Comparison of ENCODE assay signal across 9 mouse cellular contexts in the genomic region with DNA sequence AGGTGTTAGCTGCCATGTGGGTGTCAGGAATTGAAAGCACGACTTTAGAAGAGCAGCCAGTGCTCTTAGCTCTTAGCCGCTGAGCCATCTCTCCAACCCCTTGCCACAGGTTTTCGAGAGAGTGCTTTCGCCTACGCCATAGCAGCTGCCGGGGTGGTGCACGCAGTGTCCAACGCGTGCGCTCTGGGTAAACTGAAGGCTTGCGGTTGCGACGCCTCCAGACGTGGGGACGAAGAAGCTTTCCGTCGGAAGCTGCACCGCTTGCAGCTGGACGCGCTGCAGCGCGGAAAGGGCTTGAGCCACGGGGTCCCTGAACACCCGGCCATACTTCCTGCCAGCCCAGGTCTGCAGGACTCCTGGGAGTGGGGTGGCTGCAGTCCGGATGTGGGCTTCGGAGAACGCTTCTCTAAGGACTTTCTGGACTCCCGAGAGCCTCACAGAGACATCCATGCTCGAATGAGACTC. TPM values are rescaled to one million over a fixed set of nuclear protein-coding genes. Genes with fewer than 3 reads are reported as not detected.
A peak's percentile ranks its signal among the peaks of the same experiment; 100 is the strongest.
DNase-seq lines count a peak whose midpoint lies in the region; ATAC-seq and TF ChIP-seq lines count a peak whose summit lies in the region.
"Had no signal": no experiment of that assay in that cellular context is flagged by ENCODE, and none has a peak within 500 bp of the region (broad histone marks: within the 10 kb centered on the region; RNA-seq: fewer than 3 reads in every experiment).

No protein-coding gene starts in this region.

- H3K9ac ChIP-seq in kidney, embryonic 14.5 days (ENCODE audit: low read depth, low read length), result no peak overlapping the region; the same call in 1 of the 2 replicates
- H3K9ac ChIP-seq in hindbrain, embryonic 11.5 days (ENCODE audit: low read depth, low read length), result no peak overlapping the region
- no peak overlapping the region; the same call in 1 of the 2 replicates for H3K9ac ChIP-seq in midbrain, embryonic 13.5 days (replicated peaks)
- H3K9ac ChIP-seq in heart, adult 2 months (ENCODE audit: low read depth, low read length), result no peak overlapping the region
- H3K9ac ChIP-seq: liver, embryonic 14.5 days had no signal

- H3K4me1 ChIP-seq in kidney, embryonic 14.5 days (ENCODE audit: control insufficient read depth, insufficient read depth, low read length), result peaks cover 13% of the 10 kb centered on the region; the same call in 1 of the 2 replicates
- H3K4me1 ChIP-seq in hindbrain, embryonic 11.5 days (replicated peaks; ENCODE audit: control insufficient read depth, insufficient read depth, low read length), result peaks cover 15% of the 10 kb centered on the region
- peaks cover 62% of the 10 kb centered on the region for H3K4me1 ChIP-seq in midbrain, embryonic 13.5 days (replicated peaks)
- peaks cover 1% of the 10 kb centered on the region; the same call in 1 of the 2 replicates for H3K4me1 ChIP-seq in heart, adult 2 months (ENCODE audit: control insufficient read depth, insufficient read depth, low read length)

- WGBS in kidney, embryonic 14.5 days, result 1% methylated on average over 29 of the region's 29 CpGs
- WGBS in hindbrain, embryonic 11.5 days, result under 1% methylated on average over 29 of the region's 29 CpGs
- under 1% methylated on average over 29 of the region's 29 CpGs for WGBS in midbrain, embryonic 13.5 days
- WGBS in heart, adult 2 months, result 1% methylated on average over 29 of the region's 29 CpGs

- no peak for TF ChIP-seq CTCF in heart, adult 2 months (IDR thresholded peaks at IDR 0.05)

- no peak for DNase-seq in kidney, postnatal 25 days
- DNase-seq in R1 (ENCODE audit: low read depth, low spot score), result peak; percentile 37
- peak; percentile 50 for DNase-seq in hindbrain, embryonic 11.5 days (ENCODE audit: low spot score)
- no peak for DNase-seq in cerebellum, adult 11-12 months
- DNase-seq in kidney, adult 9 months, result no peak
- DNase-seq in heart, adult 2 months, result no peak

- peak overlapping the region; percentile 16 for H3K4me3 ChIP-seq in kidney, embryonic 14.5 days (ENCODE audit: low read length)
- peak overlapping the region; percentile 2; the same call in 1 of the 2 replicates for H3K4me3 ChIP-seq in hindbrain, embryonic 11.5 days (ENCODE audit: low read depth, low read length)
- peak overlapping the region; percentile 13 for H3K4me3 ChIP-seq in midbrain, embryonic 13.5 days (replicated peaks)
- no peak overlapping the region for H3K4me3 ChIP-seq in heart, adult 2 months

- no peak for ATAC-seq in kidney, embryonic 14.5 days (ENCODE audit: low FRiP score, low TSS enrichment)
- no peak for ATAC-seq in hindbrain, embryonic 11.5 days (ENCODE audit: low FRiP score)
- ATAC-seq in midbrain, embryonic 13.5 days, result no peak

- H3K27me3 ChIP-seq in kidney, embryonic 14.5 days (ENCODE audit: control insufficient read depth, insufficient read depth, low read length), result peaks cover 94% of the 10 kb centered on the region
- peaks cover 90% of the 10 kb centered on the region for H3K27me3 ChIP-seq in hindbrain, embryonic 11.5 days (ENCODE audit: control insufficient read depth, insufficient read depth, low read length)
- H3K27me3 ChIP-seq in midbrain, embryonic 13.5 days, result peaks cover 89% of the 10 kb centered on the region
- H3K27me3 ChIP-seq in heart, adult 2 months (ENCODE audit: control insufficient read depth, insufficient read depth, low read length), result peaks cover 17% of the 10 kb centered on the region

- peak overlapping the region; percentile 36 for H3K4me2 ChIP-seq in kidney, embryonic 14.5 days (replicated peaks; ENCODE audit: low read depth, low read length)
- peak overlapping the region; percentile 21; the same call in 1 of the 2 replicates for H3K4me2 ChIP-seq in hindbrain, embryonic 11.5 days (replicated peaks; ENCODE audit: low read depth, low read length)
- peak overlapping the region; percentile 42 for H3K4me2 ChIP-seq in midbrain, embryonic 13.5 days (replicated peaks)

- no peak for TF ChIP-seq EP300 in heart, adult 2 months (IDR thresholded peaks at IDR 0.05; ENCODE audit: insufficient read depth, low read depth, low read length)

- intact Hi-C loops in heart, adult 2 months (cut with DNase I), result no loop called here

- TF ChIP-seq POLR2A in heart, adult 2 months (IDR thresholded peaks at IDR 0.05; ENCODE audit: insufficient read depth, low read depth, low read length), result no peak

- no peaks in the 10 kb centered on the region for H3K79me2 ChIP-seq in heart, adult 2 months (replicated peaks; ENCODE audit: control insufficient read depth, insufficient read depth, low read length)

- H3K27ac ChIP-seq in kidney, embryonic 14.5 days (ENCODE audit: low read depth, low read length), result no peak overlapping the region
- no peak overlapping the region for H3K27ac ChIP-seq in hindbrain, embryonic 11.5 days (ENCODE audit: low read depth, low read length)
- no peak overlapping the region for H3K27ac ChIP-seq in midbrain, embryonic 13.5 days
- H3K27ac ChIP-seq in heart, adult 2 months, result no peak overlapping the region
- H3K27ac ChIP-seq: liver, embryonic 14.5 days had no signal

- H3K36me3 ChIP-seq in kidney, embryonic 14.5 days (ENCODE audit: control insufficient read depth, insufficient read depth, low read length), result no peaks in the 10 kb centered on the region
- no peaks in the 10 kb centered on the region for H3K36me3 ChIP-seq in hindbrain, embryonic 11.5 days (ENCODE audit: control insufficient read depth, insufficient read depth, low read length)
- no peaks in the 10 kb centered on the region for H3K36me3 ChIP-seq in midbrain, embryonic 13.5 days
- H3K36me3 ChIP-seq in heart, adult 2 months (ENCODE audit: control insufficient read depth, insufficient read depth, low read length), result no peaks in the 10 kb centered on the region

- no peaks in the 10 kb centered on the region for H3K9me3 ChIP-seq in kidney, embryonic 14.5 days (ENCODE audit: control insufficient read depth, low read length)
- H3K9me3 ChIP-seq in hindbrain, embryonic 11.5 days (ENCODE audit: control insufficient read depth, low read length), result no peaks in the 10 kb centered on the region
- H3K9me3 ChIP-seq in midbrain, embryonic 13.5 days, result no peaks in the 10 kb centered on the region

RNA-seq across cellular contexts. Expression of a gene that starts 9.1 kb away (rescaled TPM):
- 0.70 and 0.91 TPM in 2 replicates for polyA plus RNA-seq in kidney, embryonic 14.5 days (2014; fragmentation: Nextera tagmentation; extraction: Ambion mirVana)
- 1.6 and 2.0 TPM in 2 replicates for polyA plus RNA-seq in hindbrain, embryonic 11.5 days (2014; fragmentation: Nextera tagmentation; extraction: Ambion mirVana)
- polyA plus RNA-seq in midbrain, embryonic 13.5 days (2015; fragmentation: Nextera tagmentation; extraction: Ambion mirVana), result 0.35 and 0.45 TPM in 2 replicates
- not detected for total RNA-seq in heart, adult 2 months (2021)
- polyA plus RNA-seq in heart, adult 2 months (2012; rRNA removed), result not detected in 2 replicates
- polyA plus RNA-seq: liver, embryonic 14.5 days had no signal

RNA-seq across cellular contexts. Expression of a gene that starts 28.8 kb away (rescaled TPM):
- polyA plus RNA-seq in kidney, embryonic 14.5 days (2014; fragmentation: Nextera tagmentation; extraction: Ambion mirVana), result 3.1 and 3.4 TPM in 2 replicates
- 6.7 and 10.0 TPM in 2 replicates for polyA plus RNA-seq in hindbrain, embryonic 11.5 days (2014; fragmentation: Nextera tagmentation; extraction: Ambion mirVana)
- polyA plus RNA-seq in midbrain, embryonic 13.5 days (2015; fragmentation: Nextera tagmentation; extraction: Ambion mirVana), result 2.4 and 2.5 TPM in 2 replicates
- total RNA-seq in heart, adult 2 months (2021), result under 1 TPM; 0.32 to 0.70 TPM
- 0.38 and 0.39 TPM in 2 replicates for polyA plus RNA-seq in heart, adult 2 months (2012; rRNA removed)

RNA-seq across cellular contexts. Expression of a gene that starts 51.4 kb away (rescaled TPM):
- polyA plus RNA-seq in kidney, embryonic 14.5 days (2014; fragmentation: Nextera tagmentation; extraction: Ambion mirVana), result 0.13 and 0.15 TPM in 2 replicates
- 0.22 TPM in 1 of 2 replicates, not detected in the other for polyA plus RNA-seq in hindbrain, embryonic 11.5 days (2014; fragmentation: Nextera tagmentation; extraction: Ambion mirVana)
- polyA plus RNA-seq in midbrain, embryonic 13.5 days (2015; fragmentation: Nextera tagmentation; extraction: Ambion mirVana), result 0.08 TPM in 1 of 2 replicates, not detected in the other
- total RNA-seq in heart, adult 2 months (2021), result 1 to 10 TPM; 1.1 to 1.3 TPM
- polyA plus RNA-seq in heart, adult 2 months (2012; rRNA removed), result 2.1 and 3.0 TPM in 2 replicates
- polyA plus RNA-seq: liver, embryonic 14.5 days had no signal

RNA-seq across cellular contexts. Expression of a gene that starts 54.3 kb away (rescaled TPM):
- polyA plus RNA-seq in kidney, embryonic 14.5 days (2014; fragmentation: Nextera tagmentation; extraction: Ambion mirVana), result 0.07 TPM in 1 of 2 replicates, not detected in the other
- polyA plus RNA-seq in hindbrain, embryonic 11.5 days (2014; fragmentation: Nextera tagmentation; extraction: Ambion mirVana), result 4.6 and 5.3 TPM in 2 replicates
- 4.8 and 7.1 TPM in 2 replicates for polyA plus RNA-seq in midbrain, embryonic 13.5 days (2015; fragmentation: Nextera tagmentation; extraction: Ambion mirVana)
- total RNA-seq in heart, adult 2 months (2021), result under 1 TPM in 1 of 2 experiments, not detected in 1; 0.07 TPM
- 0.06 and 0.15 TPM in 2 replicates for polyA plus RNA-seq in heart, adult 2 months (2012; rRNA removed)

Comparison
In these comparisons a context has a peak if more than half of its experiments do, and no peak if none do; other contexts are left out.
1. DNase-seq: peak in R1 (single experiment) and hindbrain, embryonic 11.5 days (single experiment); none in kidney, postnatal 25 days (0 of 2), cerebellum, adult 11-12 months (single experiment), kidney, adult 9 months (single experiment) and heart, adult 2 months (0 of 2).
2. Peak in every context shown above with its lines, with median percentiles within 50 percentile points of each other: H3K4me2 ChIP-seq.